Mouse (Mus musculus) myocyte (in vitro differentiated cells): ENCODE measurements at regions not wholly inside any gene's neighbourhood (a gene's known extent, or its start where the extent isn't known, plus 50 kb on each side); places are given as distances from the start of the nearest gene placed in this dataset.

ENCODE experiments used
- MYOD1 ChIP-seq, 3 experiments: IDR thresholded peaks; one replicate each; pipeline ENCODE4 v1.6.1; 2011; ENCODE audit warnings: control low read depth in 2 of 3, low read depth in 2 of 3, mild to moderate bottlenecking in 2 of 3, moderate library complexity in 1 of 3; ENCODE audit not compliant: insufficient read length in 2 of 3, control insufficient read depth in 1 of 3
- POLR2A ChIP-seq: IDR thresholded peaks from one replicate; pipeline ENCODE4 v1.6.1; 2011; ENCODE audit warnings: low read depth, mild to moderate bottlenecking, control low read depth, moderate library complexity; ENCODE audit not compliant: insufficient read length

DNA sequence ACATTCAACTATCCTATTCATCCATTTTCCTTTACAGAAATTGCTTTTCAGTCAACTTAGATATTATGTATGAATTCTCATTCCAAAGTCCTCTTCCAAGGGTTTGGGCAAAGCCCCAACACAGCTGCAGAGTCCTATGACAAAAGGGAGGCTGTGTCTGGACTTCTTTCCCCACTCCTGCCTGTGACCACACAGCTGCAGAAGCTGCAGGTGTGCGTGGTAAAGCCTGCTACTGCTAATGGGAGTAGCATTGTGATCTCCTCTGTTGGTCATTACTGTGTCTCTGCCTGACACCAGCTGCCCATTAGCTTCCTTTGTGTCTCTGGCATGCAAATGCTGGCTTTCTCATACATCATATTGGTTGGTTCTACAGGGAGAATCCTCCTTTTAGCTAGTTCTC, 234.0 kb downstream of the Nup35 start:
- TF ChIP-seq POLR2A (no peak), MYOD1 (IDR thresholded peaks at IDR 0.05; ENCODE audit: control insufficient read depth in 1 of 3, insufficient read length in 2 of 3, low read depth in 2 of 3) (peak in 1 of 3 experiments; percentile 32)
